Mouse (Mus musculus): ENCODE data around the gene Zfhx3.

Gene Zfhx3

GRCm38 (mm10) chr8:108977693-108978361, 1035.4 kb downstream of the Zfhx3 start:
- no peak for DNase-seq (ENCODE audit: low read depth, low spot score)

GRCm38 (mm10) chr8:108978362-108978750, 1035.9 kb downstream of the Zfhx3 start:
- DNase-seq (ENCODE audit: low read depth, low spot score): no peak

DNA sequence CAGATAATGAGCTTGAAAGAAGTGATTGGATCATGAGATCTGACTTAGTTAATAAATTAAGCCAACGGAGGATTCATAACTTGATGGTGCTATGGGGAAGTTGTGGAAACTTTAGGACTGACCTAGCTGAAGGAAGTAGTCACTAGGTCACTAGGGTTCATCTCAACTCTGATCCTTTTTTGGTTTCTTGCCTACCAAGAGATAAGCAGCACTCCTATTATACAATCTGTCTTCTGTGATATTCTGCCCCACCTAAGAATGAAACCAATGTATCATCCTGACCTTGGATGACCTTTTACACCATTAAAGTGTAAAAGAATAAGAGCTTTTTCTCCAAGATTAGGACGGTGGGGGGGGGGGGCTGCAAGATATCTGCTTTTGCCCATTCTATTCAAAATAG, 1042.5 kb downstream of the Zfhx3 start:
- no peak for DNase-seq (ENCODE audit: low read depth, low spot score)

DNA sequence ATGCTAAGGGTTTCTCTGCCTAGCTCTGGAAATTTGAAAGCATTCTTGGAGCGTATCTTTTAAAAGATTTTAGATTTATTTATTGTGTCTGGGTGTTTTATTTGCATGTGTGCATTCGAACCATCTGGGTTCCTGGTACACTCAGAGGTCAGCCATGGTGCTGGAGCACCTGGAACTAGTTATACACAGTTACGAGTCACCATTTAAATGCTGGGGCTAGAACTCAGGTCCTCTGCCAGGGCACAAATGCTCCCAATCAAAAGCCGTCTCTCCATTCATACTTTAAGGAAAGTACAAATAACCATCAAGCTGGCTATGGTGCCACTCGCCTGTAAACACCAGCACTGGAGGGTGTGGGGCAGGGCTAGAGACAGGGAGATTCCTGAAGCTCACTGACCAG, 1047.4 kb downstream of the Zfhx3 start:
- no peak for DNase-seq (ENCODE audit: low read depth, low spot score)

GRCm38 (mm10) chr8:108990537-108990936, 1048.1 kb downstream of the Zfhx3 start:
- no peak for DNase-seq (ENCODE audit: low read depth, low spot score)

DNA sequence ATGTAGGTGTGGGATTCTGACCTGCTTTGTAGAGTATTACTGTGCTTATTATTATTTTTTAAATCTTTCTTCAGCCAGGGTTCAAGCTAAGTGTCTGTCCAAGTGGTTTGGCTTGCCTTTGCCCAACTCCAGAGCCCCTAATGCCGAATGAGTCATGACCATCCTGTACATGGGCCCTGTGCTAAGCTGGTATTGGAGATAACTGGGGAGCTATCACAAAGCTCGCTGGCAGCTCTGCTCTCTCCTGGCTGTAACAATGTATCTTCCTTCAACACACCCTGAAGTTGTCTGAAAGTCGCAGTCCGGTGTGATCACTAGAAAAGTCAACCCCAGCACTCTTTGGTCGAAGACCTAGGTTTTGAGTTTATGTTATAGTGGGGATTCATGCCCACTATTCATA, 1049.0 kb downstream of the Zfhx3 start:
- DNase-seq (ENCODE audit: low read depth, low spot score): no peak

GRCm38 (mm10) chr8:108993718-108994117, 1051.3 kb downstream of the Zfhx3 start:
- DNase-seq (ENCODE audit: low read depth, low spot score): no peak

GRCm38 (mm10) chr8:108994187-108994586, 1051.7 kb downstream of the Zfhx3 start:
- DNase-seq (ENCODE audit: low read depth, low spot score): no peak

DNA sequence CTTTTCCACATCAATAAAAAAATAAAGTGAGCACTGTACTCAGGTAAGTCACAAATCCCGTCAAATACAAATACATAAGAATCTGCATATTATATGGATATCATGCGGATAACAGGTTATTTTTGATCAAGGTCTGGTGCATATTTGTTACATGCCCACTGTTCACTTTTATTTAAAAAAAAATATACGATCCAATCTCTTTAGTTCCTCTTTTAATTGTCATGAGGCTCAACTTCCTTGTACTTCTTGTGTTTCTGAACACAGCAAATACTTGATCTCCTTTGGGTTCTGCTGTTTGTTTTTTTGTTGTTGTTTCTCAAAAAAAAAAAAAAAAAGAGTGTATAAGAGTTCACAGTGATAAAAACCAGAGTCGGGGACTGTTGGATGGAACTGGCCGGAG, 1052.4 kb downstream of the Zfhx3 start:
- no peak for DNase-seq (ENCODE audit: low read depth, low spot score)

GRCm38 (mm10) chr8:108997334-108997733, 1054.9 kb downstream of the Zfhx3 start:
- DNase-seq (ENCODE audit: low read depth, low spot score): no peak

DNA sequence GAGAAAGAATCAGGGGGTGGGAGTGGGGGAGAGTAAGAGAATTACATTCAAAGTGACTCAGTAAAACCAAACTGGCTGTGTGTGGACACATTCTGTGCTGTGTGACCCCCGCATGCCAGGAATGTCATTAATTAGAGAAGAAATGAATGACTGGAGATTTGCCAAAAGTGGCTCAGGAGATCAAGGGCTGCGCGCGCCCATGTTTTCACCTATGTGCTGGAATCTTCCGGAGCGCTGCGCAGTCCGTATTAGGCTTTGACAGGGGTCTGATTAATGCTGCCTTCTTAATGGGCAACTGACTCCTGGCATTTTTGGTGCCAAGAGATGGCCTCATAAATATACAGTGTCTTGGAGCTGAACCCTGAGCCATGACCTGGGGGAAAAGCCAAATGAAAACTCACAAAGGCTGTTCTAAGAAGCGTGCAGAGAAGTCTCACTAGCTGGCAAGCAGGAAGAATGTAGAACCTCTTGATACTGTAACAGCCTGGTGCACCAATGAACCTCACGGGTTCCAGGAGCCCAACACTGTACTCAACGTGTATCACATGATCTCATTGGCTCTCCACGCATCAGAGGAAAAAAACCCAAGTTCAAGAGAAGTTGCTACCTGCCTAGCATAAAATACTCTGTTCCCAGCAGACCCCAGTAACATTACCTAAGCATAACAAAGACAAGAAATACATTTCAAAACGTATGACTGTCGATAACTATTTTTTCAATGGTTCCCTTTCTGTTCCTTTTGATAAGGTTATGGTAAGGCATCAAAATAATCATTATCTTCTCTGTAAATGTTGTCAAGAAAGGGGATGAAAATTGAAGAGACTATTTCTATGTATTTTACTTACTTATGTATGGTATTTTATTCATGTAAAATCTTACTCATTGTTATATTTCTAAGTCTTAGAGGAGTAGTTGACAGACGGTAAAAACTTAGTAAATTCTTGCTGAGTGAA, 1057.1 kb downstream of the Zfhx3 start:
- DNase-seq (ENCODE audit: low read depth, low spot score): no peak

- DNase-seq (ENCODE audit: low read depth, low spot score): no peak
Observed at GRCm38 (mm10) chr8:109001031-109001430, 1058.6 kb downstream of the Zfhx3 start.

- no peak for DNase-seq (ENCODE audit: low read depth, low spot score)
Observed at GRCm38 (mm10) chr8:109001923-109002322, 1059.5 kb downstream of the Zfhx3 start.

GRCm38 (mm10) chr8:109006986-109007385, 1064.5 kb downstream of the Zfhx3 start:
- DNase-seq (ENCODE audit: low read depth, low spot score): no peak

Measured in ES-CJ7 (cell line).